Mouse (Mus musculus) embryonic facial prominence, embryonic 14.5 days (tissue): ENCODE results near the gene Wdr89. TPM values are rescaled to one million over a fixed set of nuclear protein-coding genes. Genes with fewer than 3 reads are reported as not detected.
"Not testable (repeated sequence)": the region's sequence is repeated elsewhere in the genome, so short reads cannot be mapped to it uniquely, and the experiment has no call there.

Experiments
- ATAC-seq: fragments of 200-750 bp; cut with Nextera tagmentation; 2 replicates; pipeline ENCODE4 v1.8.0; 2017; ENCODE audit warnings: low read depth, moderate number of reproducible peaks, moderate TSS enrichment
- DNase-seq: peaks from one replicate; pipeline ENCODE4 v3.0.0-alpha.2; 2015; ENCODE audit warnings: low spot score
- H3K27ac ChIP-seq: fragments of 300-500 bp; sonication (generic); replicated peaks from 2 replicates; pipeline ENCODE4 v1.5.1; 2014; ENCODE audit warnings: low read depth, mild to moderate bottlenecking, low read length, moderate library complexity
- H3K27me3 ChIP-seq: fragments of 300-500 bp; sonication (generic); replicated peaks from 2 replicates; pipeline ENCODE4 v1.6.1; 2014; ENCODE audit warnings: low read length; ENCODE audit not compliant: control insufficient read depth, insufficient read depth
- H3K36me3 ChIP-seq: fragments of 300-500 bp; sonication (generic); 2 replicates; pipeline ENCODE4 v1.6.1; 2014; ENCODE audit warnings: low read length, mixed read lengths; ENCODE audit not compliant: control insufficient read depth, insufficient read depth
- H3K4me1 ChIP-seq: fragments of 300-500 bp; sonication (generic); 2 replicates; pipeline ENCODE4 v1.6.1; 2014; ENCODE audit warnings: antibody characterized with exemption, low read length; ENCODE audit not compliant: control insufficient read depth, insufficient read depth
- H3K4me2 ChIP-seq: fragments of 300-500 bp; sonication (generic); 2 replicates; pipeline ENCODE4 v1.6.1; 2014; ENCODE audit warnings: low read depth, mild to moderate bottlenecking, low read length, moderate library complexity, mixed read lengths
- H3K4me3 ChIP-seq: fragments of 300-500 bp; sonication (generic); 2 replicates; pipeline ENCODE4 v1.5.1; 2014; ENCODE audit warnings: low read depth, mild to moderate bottlenecking, low read length
- H3K9ac ChIP-seq: fragments of 300-500 bp; sonication (generic); 2 replicates; pipeline ENCODE4 v1.6.1; 2014; ENCODE audit warnings: low read depth, mild to moderate bottlenecking, low read length, moderate library complexity, mixed read lengths
- H3K9me3 ChIP-seq: fragments of 300-500 bp; sonication (generic); 2 replicates; pipeline ENCODE4 v1.6.1; 2016; ENCODE audit warnings: low read length; ENCODE audit not compliant: control insufficient read depth
- WGBS: fragments of 180-500 bp; shearing (Covaris S2); extraction: QIAGEN DNeasy Blood & Tissue Kit; methylation state at CpG from one replicate; pipeline ENCODE4 v1.1.7; 2014; 5-methylcytosine and 5-hydroxymethylcytosine counted together
- polyA plus RNA-seq: library from polyadenylated mRNA; unstranded; fragments of >200 nt; fragmentation: Nextera tagmentation; extraction: Ambion mirVana; gene quantifications from 2 replicates; pipeline ENCODE4 v1.2.1, GENCODE M21; 2014

Gene Wdr89
- 10.2 and 11.1 TPM in 2 replicates for polyA plus RNA-seq

DNA sequence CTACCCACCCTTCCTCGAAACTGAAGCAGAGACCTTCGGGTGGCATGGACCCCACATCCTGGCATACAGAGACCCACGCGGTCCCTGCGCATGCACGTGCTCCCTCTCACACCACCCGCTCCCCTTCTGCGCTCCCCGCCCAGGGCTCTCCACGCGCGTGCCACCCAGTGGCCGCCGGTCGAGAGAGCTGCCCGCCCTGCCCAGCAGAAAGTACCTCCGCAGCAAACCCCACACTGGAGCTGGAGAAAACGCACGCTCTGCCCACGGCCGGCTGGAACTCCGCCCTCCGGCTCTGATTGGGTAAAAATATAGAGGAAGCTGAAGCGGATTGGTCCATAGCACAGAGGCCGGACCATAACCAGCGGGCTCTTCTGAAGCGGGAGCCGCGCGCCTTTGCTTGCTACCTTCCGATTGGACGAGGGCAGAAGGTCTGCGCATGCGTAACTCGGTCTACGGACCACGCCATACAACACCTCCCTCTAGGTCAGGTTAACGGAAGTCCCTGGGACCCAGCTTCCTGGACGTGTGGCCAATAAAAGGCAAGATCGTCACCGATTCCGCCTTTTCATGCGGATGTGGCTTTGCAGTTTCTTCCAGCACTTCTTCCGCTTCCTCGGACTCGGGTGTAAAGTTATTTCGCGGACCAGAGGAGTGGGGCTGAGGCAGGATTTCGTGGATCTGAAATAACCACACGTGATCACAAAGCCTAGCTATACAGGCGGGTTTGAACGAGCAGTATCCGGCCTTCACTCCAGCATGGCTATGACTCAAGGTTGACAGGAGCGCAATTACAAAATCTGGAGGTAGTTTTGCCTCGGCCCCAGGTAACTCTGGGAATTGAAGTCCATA, at the start of gene Wdr89:
Gene Wdr89, minus strand, starts transcription at position 280 of the 849 bp plus-strand sequence.
- Histone ChIP-seq H3K9me3 (no peaks in the 10 kb centered on the region), H3K27me3 (no peaks in the 10 kb centered on the region), H3K36me3 (no peaks in the 10 kb centered on the region), H3K4me1 (peaks cover 7% of the 10 kb centered on the region), H3K4me3 (peak within 1 kb of the TSS; percentile 47), H3K27ac (peak within 1 kb of the TSS; percentile 86), H3K4me2 (peak within 1 kb of the TSS; percentile 71), H3K9ac (peak within 1 kb of the TSS; percentile 72)
- DNase-seq (peak; percentile 100), ATAC-seq (peak; percentile 99)
- 0% methylated on average over 55 of the region's 55 CpGs for WGBS

DNA sequence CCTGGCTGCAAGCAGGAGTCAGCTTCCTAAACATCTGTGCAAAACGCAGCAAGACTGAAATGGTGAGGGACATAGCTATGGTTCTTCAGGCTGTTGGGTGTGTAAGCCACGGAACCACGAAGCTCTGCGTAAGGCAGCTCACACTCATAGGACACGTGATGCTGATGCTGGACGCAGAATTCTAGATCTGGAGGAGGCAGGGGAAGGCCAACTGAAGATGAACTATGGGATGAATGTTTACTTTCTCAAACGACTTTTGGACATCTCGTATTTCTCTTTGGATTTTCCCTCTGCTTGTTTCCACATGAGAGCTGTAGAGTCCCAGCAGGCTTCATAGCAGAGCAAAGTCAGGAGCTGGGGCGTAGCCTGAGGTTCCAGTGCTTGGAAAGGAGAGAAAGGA, 44.3 kb upstream of the Wdr89 start:
- WGBS, result 74% methylated on average over 9 of the region's 9 CpGs
- no peak for DNase-seq

DNA sequence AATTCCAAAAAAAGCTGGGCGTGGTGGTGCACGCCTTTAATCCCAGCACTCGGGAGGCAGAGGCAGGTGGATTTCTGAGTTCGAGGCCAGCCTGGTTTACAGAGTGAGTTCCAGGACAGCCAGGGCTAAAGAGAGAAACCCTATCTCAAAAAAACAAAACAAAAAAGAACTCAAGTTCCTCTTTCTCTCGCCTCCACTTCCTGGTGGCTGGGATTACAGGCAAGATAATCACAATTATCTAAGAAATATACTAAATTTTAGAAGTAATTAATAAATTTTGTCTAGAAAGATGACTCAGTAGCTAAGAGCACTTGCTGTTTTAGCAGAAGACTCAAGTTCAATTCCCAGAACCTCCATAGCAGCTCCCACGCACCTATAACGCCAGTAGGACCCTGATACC, 43.6 kb upstream of the Wdr89 start:
- not testable (repeated sequence) for H3K9me3 ChIP-seq, DNase-seq, H3K9ac ChIP-seq, H3K4me3 ChIP-seq, H3K27me3 ChIP-seq, H3K4me2 ChIP-seq, H3K36me3 ChIP-seq, H3K4me1 ChIP-seq, H3K27ac ChIP-seq, ATAC-seq
- WGBS, result 92% methylated on average over 7 of the region's 7 CpGs

More for the DNA sequence above, 44.3 kb upstream of the Wdr89 start:
- Histone ChIP-seq H3K27ac (no peak overlapping the region), H3K9me3 (no peaks in the 10 kb centered on the region), H3K27me3 (no peaks in the 10 kb centered on the region), H3K9ac (no peak overlapping the region), H3K4me2 (no peak overlapping the region), H3K36me3 (peaks cover 10% of the 10 kb centered on the region; the same call in 1 of the 2 replicates), H3K4me3 (no peak overlapping the region), H3K4me1 (no peaks in the 10 kb centered on the region)
- no peak for ATAC-seq

DNA sequence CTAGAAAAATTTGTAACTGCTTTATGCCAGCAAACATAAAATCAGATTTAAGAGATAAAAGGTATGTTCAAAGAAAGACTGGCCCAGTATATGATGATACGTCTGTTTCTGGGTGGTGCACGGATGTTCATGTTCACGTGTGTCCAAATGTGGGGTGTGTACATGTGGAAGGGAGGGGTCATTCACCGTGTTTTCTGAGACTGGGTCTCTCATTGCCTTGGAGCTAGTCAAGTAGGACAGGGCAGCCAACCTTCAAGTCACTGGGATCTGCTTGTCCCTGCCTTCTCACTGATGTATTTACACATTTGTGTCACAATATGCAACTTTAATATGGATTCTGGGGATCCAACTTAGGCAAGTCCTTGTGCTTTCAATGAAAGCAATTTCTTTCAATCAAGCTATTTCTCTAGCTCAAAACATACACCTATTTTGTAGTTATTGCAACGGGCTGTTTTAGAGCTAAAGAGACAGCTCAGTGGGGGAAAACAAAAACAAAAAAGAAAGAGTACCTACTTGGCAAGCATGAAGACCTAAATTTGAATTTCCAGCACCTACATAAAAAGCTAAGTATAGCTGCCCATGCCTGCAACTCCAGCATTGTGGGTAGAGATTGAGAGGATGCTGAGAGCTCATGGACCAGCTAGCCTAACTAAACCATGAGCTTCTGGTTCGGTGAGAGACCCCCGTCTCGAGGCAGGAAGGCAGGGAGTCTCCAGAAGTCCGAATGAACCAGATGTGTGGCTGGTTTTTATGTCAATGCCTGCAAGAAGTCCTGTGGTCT, 41.4 kb upstream of the Wdr89 start:
- ATAC-seq (no peak), DNase-seq (no peak)
- no peaks in the 10 kb centered on the region for H3K9me3 ChIP-seq
- no peak overlapping the region for H3K27ac ChIP-seq
- H3K4me3 ChIP-seq, result no peak overlapping the region
- no peak overlapping the region for H3K9ac ChIP-seq
- 90% methylated on average over 9 of the region's 9 CpGs for WGBS
- no peaks in the 10 kb centered on the region for H3K27me3 ChIP-seq
- H3K4me2 ChIP-seq, result no peak overlapping the region
- 0 out of 2 replicates have a peak, but pooled peaks cover under 1% of the 10 kb centered on the region for H3K36me3 ChIP-seq
- no peaks in the 10 kb centered on the region for H3K4me1 ChIP-seq

DNA sequence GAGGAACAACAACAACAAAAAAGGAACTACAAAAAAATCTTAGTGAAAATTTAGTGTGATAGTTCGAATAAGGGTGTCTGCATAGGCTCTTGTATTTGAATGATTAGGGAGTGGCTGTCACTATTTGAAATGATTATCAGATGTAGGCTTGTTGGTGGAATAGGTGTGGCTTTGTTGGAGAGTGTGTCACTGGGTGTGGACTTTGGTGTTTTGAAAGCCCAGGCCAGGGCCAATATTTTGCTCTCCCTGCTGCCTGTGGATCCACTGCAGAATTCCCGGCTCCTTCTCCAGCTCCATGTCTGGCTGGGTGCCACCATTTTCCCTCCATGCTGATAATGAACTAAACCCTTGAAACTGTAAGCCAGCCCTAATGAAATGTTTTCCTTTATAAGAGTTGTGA, 40.2 kb upstream of the Wdr89 start:
- H3K27ac ChIP-seq, result no peak overlapping the region
- no peaks in the 10 kb centered on the region for H3K27me3 ChIP-seq
- no peak for DNase-seq
- H3K9ac ChIP-seq, result no peak overlapping the region
- no peaks in the 10 kb centered on the region for H3K9me3 ChIP-seq
- ATAC-seq, result no peak
- no peak overlapping the region for H3K4me3 ChIP-seq
- no peaks in the 10 kb centered on the region for H3K36me3 ChIP-seq
- no peaks in the 10 kb centered on the region for H3K4me1 ChIP-seq
- no peak overlapping the region for H3K4me2 ChIP-seq
- WGBS, result 78% methylated on average over 2 of the region's 2 CpGs

DNA sequence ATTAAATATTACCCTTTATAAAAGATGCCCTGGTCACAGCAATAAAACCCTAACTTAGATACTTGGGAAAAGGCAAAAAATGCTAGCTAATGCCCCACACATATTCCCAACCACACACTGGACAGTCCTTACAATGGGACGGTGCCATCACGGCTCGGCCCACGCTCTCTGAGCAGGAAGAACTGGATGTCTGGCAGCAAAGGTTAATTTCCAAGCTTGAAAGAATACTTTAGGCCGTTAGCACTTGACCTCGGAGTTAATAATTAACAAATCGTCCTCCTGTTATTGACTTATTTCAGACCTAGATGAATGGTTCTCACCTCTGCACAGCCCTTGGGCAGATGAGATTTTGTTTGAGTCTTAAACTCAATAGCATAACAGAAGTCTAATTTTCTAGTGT, 37.3 kb upstream of the Wdr89 start:
- H3K9ac ChIP-seq, result no peak overlapping the region
- H3K27ac ChIP-seq, result no peak overlapping the region
- no peak overlapping the region for H3K4me3 ChIP-seq
- H3K9me3 ChIP-seq, result no peaks in the 10 kb centered on the region
- no peaks in the 10 kb centered on the region for H3K27me3 ChIP-seq
- H3K4me2 ChIP-seq, result no peak overlapping the region
- no peaks in the 10 kb centered on the region for H3K36me3 ChIP-seq
- peaks cover under 1% of the 10 kb centered on the region; the same call in 1 of the 2 replicates for H3K4me1 ChIP-seq
- WGBS, result 81% methylated on average over 7 of the region's 7 CpGs
- ATAC-seq (no peak), DNase-seq (no peak)

DNA sequence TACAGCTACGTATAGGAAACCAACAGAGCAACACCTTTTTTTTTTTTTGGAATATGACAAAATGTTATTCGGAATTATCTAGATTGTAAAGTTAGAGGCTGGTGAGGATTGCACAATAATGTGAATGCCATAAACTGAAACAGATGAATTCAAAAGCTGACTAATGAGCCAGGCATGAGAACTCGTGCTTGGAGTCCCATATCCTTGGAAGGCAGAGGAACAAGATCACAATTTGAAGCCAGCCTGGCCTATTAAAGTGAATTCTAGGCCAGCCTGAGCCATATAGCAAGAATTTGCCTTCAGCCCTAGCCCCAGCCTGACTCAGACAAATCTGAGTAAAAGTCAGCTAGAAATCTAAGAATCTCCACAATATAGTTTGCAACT, 33.4 kb upstream of the Wdr89 start:
- Histone ChIP-seq H3K4me2 (no peak overlapping the region), H3K4me1 (peaks cover 8% of the 10 kb centered on the region), H3K27me3 (no peaks in the 10 kb centered on the region), H3K9me3 (0 out of 2 replicates have a peak, but pooled peaks cover 6% of the 10 kb centered on the region), H3K36me3 (no peaks in the 10 kb centered on the region), H3K27ac (no peak overlapping the region), H3K9ac (no peak overlapping the region), H3K4me3 (no peak overlapping the region)
- DNase-seq (no peak), ATAC-seq (no peak)
- WGBS, result 67% methylated on average over 3 of the region's 3 CpGs

DNA sequence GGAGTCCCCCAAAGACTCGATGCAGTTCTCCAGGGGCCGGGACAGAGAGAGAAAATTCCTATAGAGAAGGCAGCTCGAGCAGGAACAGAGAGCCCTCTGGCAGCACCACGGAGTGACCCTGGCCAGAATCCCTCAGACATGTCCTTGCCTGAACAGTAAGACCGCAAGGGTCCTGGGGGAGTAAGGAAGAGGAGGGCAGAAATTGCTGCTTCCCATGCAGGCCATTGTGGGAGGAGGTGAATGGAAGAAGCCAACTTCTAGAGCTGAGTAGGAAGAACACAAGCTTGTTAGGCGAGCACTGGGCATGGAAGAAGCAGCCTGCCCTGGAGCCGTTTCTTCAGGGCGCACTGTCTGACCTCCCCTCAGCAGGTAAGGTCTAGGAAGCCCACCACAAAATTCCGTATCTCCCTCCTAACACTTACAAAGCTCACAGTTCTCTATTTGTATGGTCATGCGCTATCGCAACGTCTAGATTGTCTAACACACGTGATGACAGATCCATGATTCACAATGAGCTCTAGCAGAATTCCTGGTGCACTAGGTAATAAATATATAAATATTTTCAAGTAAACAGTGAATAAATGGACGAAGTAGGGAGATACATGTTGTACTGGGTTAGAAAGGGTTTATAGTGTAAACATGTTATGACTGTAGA, 32.9 kb upstream of the Wdr89 start:
- peak overlapping the region; percentile 55 for H3K4me2 ChIP-seq
- H3K27me3 ChIP-seq, result no peaks in the 10 kb centered on the region
- 61% methylated on average over 14 of the region's 14 CpGs for WGBS
- H3K4me1 ChIP-seq, result peaks cover 8% of the 10 kb centered on the region
- H3K36me3 ChIP-seq, result no peaks in the 10 kb centered on the region
- peak overlapping the region; percentile 47 for H3K9ac ChIP-seq
- 0 out of 2 replicates have a peak overlapping the region, but pooled peaks have one; percentile 28 for H3K27ac ChIP-seq
- ATAC-seq (no peak), DNase-seq (peak; percentile 5)
- H3K4me3 ChIP-seq, result peak overlapping the region; percentile 21
- 0 out of 2 replicates have a peak, but pooled peaks cover 6% of the 10 kb centered on the region for H3K9me3 ChIP-seq
